Mouse (Mus musculus): Measurements from ENCODE around the gene Pcdh15.

DNA sequence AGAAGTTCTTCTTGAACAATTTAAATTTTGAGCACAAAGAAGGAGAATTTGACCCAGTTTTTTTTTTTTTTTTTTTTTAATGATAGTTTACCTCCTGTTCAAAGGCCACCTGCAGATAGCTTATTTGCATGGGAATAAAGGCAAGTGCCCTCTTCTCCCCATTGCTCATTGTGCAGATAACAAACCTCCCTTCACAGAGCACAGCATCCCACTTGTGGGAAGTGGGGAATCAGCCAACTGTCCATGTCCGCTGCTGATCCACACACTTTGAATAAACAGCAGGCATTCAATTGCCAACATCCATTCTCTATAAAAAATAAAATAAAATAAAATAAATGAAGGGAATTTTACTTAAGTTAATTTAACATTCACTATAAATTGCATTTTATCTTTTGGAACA, 1015.0 kb downstream of the Pcdh15 start:
- TF ChIP-seq CTCF (IDR thresholded peaks at IDR 0.05; ENCODE audit: low read depth) (no peak), EP300 (IDR thresholded peaks at IDR 0.05; ENCODE audit: low read depth) (no peak)
